In the genomic region with DNA sequence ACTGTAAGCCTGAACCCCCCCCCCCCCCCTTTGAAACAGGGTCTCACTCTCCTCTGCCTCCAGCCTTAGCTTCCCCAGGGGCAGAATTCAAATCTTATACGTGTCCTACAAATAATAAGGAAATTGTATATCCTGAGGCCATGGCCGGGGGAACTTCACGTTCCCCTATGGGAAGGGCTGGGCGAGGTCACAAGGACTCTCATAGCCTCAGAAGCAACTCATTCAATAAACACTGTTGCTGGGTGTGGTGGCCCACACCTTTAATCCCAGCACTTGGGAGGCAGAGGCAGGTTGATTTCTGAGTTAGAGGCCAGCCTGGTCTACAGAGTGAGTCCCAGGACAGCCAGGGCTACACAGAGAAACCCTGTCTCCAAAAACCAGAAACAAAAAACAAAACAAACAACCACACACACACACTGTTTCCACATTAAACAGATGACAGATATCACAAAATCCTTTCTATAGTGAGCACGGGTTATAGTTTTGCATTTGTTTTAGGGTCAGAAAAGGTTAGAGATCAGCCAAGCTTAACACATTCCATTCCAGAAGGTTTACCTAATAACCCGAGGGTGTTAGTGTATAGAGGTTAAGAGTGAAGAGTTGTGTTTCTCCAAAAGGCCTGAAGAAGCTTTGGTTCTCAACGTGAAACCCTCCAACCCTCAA, we compare ENCODE assay signal across 31 mouse cellular contexts. TPM values are rescaled to one million over a fixed set of nuclear protein-coding genes. Genes with fewer than 3 reads are reported as not detected.
DNase-seq lines count a peak whose midpoint lies in the region; ATAC-seq and TF ChIP-seq lines count a peak whose summit lies in the region.
"Had no signal": no experiment of that assay in that cellular context is flagged by ENCODE, and none has a peak within 500 bp of the region (broad histone marks: within the 10 kb centered on the region; RNA-seq: fewer than 3 reads in every experiment).

No protein-coding gene starts in this region.

- no peaks in the 10 kb centered on the region for H3K9me3 ChIP-seq in kidney, embryonic 15.5 days (replicated peaks)
- H3K9me3 ChIP-seq in kidney, embryonic 14.5 days (ENCODE audit: control insufficient read depth, low read length) = no peaks in the 10 kb centered on the region
- H3K9me3 ChIP-seq in midbrain, embryonic 11.5 days (ENCODE audit: control insufficient read depth, low read length) = no peaks in the 10 kb centered on the region
- H3K9me3 ChIP-seq in midbrain, postnatal 0 days (ENCODE audit: low read length) = no peaks in the 10 kb centered on the region
- H3K9me3 ChIP-seq in intestine, embryonic 15.5 days = no peaks in the 10 kb centered on the region
- H3K9me3 ChIP-seq: embryonic facial prominence, embryonic 13.5 days; forebrain, embryonic 12.5 days; heart, embryonic 10.5 days; heart, embryonic 13.5 days had no signal

- ATAC-seq in kidney, embryonic 15.5 days (replicated peaks; ENCODE audit: low FRiP score) = no peak
- no peak for ATAC-seq in kidney, embryonic 14.5 days (ENCODE audit: low FRiP score, low TSS enrichment)
- no peak for ATAC-seq in midbrain, embryonic 11.5 days (ENCODE audit: low FRiP score)
- no peak for ATAC-seq in midbrain, postnatal 0 days (ENCODE audit: low FRiP score)
- ATAC-seq in intestine, embryonic 15.5 days = no peak
- ATAC-seq: activated CD4-positive, CD25-positive, alpha-beta regulatory T cell, adult 4 months; forebrain, embryonic 16.5 days; hindbrain, postnatal 0 days; inflammation-experienced regulatory T-cells, adult 6 months; Patski had no signal

- H3K4me1 ChIP-seq in kidney, embryonic 15.5 days = peaks cover 7% of the 10 kb centered on the region; the same call in 1 of the 2 replicates
- no peaks in the 10 kb centered on the region for H3K4me1 ChIP-seq in kidney, embryonic 14.5 days (ENCODE audit: control insufficient read depth, insufficient read depth, low read length)
- H3K4me1 ChIP-seq in midbrain, embryonic 11.5 days (ENCODE audit: control insufficient read depth, insufficient read depth, low read length) = no peaks in the 10 kb centered on the region
- no peaks in the 10 kb centered on the region for H3K4me1 ChIP-seq in midbrain, postnatal 0 days (ENCODE audit: insufficient read depth, low read length)
- H3K4me1 ChIP-seq in intestine, embryonic 15.5 days (replicated peaks) = no peaks in the 10 kb centered on the region
- H3K4me1 ChIP-seq: embryonic facial prominence, embryonic 13.5 days; forebrain, embryonic 12.5 days; heart, embryonic 13.5 days had no signal

- H3K4me2 ChIP-seq in kidney, embryonic 15.5 days = no peak overlapping the region
- H3K4me2 ChIP-seq in kidney, embryonic 14.5 days (replicated peaks; ENCODE audit: low read depth, low read length) = no peak overlapping the region
- H3K4me2 ChIP-seq in midbrain, embryonic 11.5 days = no peak overlapping the region
- no peak overlapping the region for H3K4me2 ChIP-seq in midbrain, postnatal 0 days (ENCODE audit: low read depth, low read length, poor library complexity, severe bottlenecking)
- no peak overlapping the region for H3K4me2 ChIP-seq in intestine, embryonic 15.5 days (replicated peaks)
- H3K4me2 ChIP-seq: embryonic facial prominence, embryonic 13.5 days; forebrain, embryonic 12.5 days; heart, embryonic 13.5 days; hindbrain, embryonic 14.5 days had no signal

- H3K27ac ChIP-seq in kidney, embryonic 15.5 days = peak overlapping the region; percentile 64; the same call in 1 of the 2 replicates
- H3K27ac ChIP-seq in kidney, embryonic 14.5 days (ENCODE audit: low read depth, low read length) = no peak overlapping the region
- no peak overlapping the region for H3K27ac ChIP-seq in midbrain, embryonic 11.5 days (ENCODE audit: low read depth, low read length)
- H3K27ac ChIP-seq in midbrain, postnatal 0 days (ENCODE audit: low read depth, low read length) = no peak overlapping the region
- H3K27ac ChIP-seq in intestine, embryonic 15.5 days = no peak overlapping the region
- H3K27ac ChIP-seq: embryonic facial prominence, embryonic 13.5 days; forebrain, embryonic 12.5 days; heart, adult 2 months; heart, embryonic 10.5 days; heart, embryonic 13.5 days; hindbrain, embryonic 14.5 days; hindbrain, postnatal 0 days had no signal

- no peak overlapping the region for H3K9ac ChIP-seq in kidney, embryonic 15.5 days
- H3K9ac ChIP-seq in kidney, embryonic 14.5 days (ENCODE audit: low read depth, low read length) = no peak overlapping the region
- no peak overlapping the region for H3K9ac ChIP-seq in midbrain, embryonic 11.5 days (ENCODE audit: low read length)
- no peak overlapping the region for H3K9ac ChIP-seq in midbrain, postnatal 0 days (replicated peaks; ENCODE audit: low read length, poor library complexity, severe bottlenecking)
- no peak overlapping the region for H3K9ac ChIP-seq in intestine, embryonic 15.5 days
- H3K9ac ChIP-seq: embryonic facial prominence, embryonic 13.5 days; forebrain, embryonic 12.5 days; heart, embryonic 13.5 days; hindbrain, embryonic 14.5 days had no signal

- DNase-seq in midbrain, embryonic 11.5 days (ENCODE audit: low spot score, missing footprints) = peak; percentile 82
- DNase-seq in midbrain, postnatal 0 days (ENCODE audit: low spot score) = no peak
- peak; percentile 76 for DNase-seq in R1 (ENCODE audit: low read depth, low spot score)
- no peak for DNase-seq in lung, postnatal 14 days
- DNase-seq in adrenal gland, postnatal 36 days = no peak
- DNase-seq: adrenal gland, adult 8-10 months; adrenal gland, postnatal 25 days; cerebellum, adult 18-20 months; cerebellum, adult 9-10 months; cerebellum, postnatal 25 days; gastrocnemius, postnatal 10 days; gastrocnemius, postnatal 36 days; heart, adult 2 months; heart, postnatal 14 days; heart, postnatal 4 days had no signal

- no peaks in the 10 kb centered on the region for H3K27me3 ChIP-seq in kidney, embryonic 15.5 days
- H3K27me3 ChIP-seq in kidney, embryonic 14.5 days (ENCODE audit: control insufficient read depth, insufficient read depth, low read length) = no peaks in the 10 kb centered on the region
- no peaks in the 10 kb centered on the region for H3K27me3 ChIP-seq in midbrain, embryonic 11.5 days (ENCODE audit: control insufficient read depth, insufficient read depth, low read length)
- H3K27me3 ChIP-seq in midbrain, postnatal 0 days (ENCODE audit: insufficient read depth, low read length) = no peaks in the 10 kb centered on the region
- H3K27me3 ChIP-seq in intestine, embryonic 15.5 days (replicated peaks) = no peaks in the 10 kb centered on the region
- H3K27me3 ChIP-seq: embryonic facial prominence, embryonic 13.5 days; forebrain, embryonic 12.5 days; heart, embryonic 13.5 days; Patski had no signal

- H3K4me3 ChIP-seq in kidney, embryonic 15.5 days (replicated peaks) = no peak overlapping the region
- no peak overlapping the region for H3K4me3 ChIP-seq in kidney, embryonic 14.5 days (ENCODE audit: low read length)
- H3K4me3 ChIP-seq in midbrain, embryonic 11.5 days (ENCODE audit: low read depth, low read length) = no peak overlapping the region
- H3K4me3 ChIP-seq in midbrain, postnatal 0 days (ENCODE audit: low read depth, low read length) = no peak overlapping the region
- no peak overlapping the region for H3K4me3 ChIP-seq in intestine, embryonic 15.5 days (replicated peaks)
- H3K4me3 ChIP-seq: embryonic facial prominence, embryonic 13.5 days; erythroblast, embryonic 14.5 days; forebrain, embryonic 12.5 days; heart, adult 2 months; heart, embryonic 10.5 days; heart, embryonic 13.5 days had no signal

- no peaks in the 10 kb centered on the region for H3K36me3 ChIP-seq in kidney, embryonic 15.5 days
- H3K36me3 ChIP-seq in kidney, embryonic 14.5 days (ENCODE audit: control insufficient read depth, insufficient read depth, low read length) = no peaks in the 10 kb centered on the region
- no peaks in the 10 kb centered on the region for H3K36me3 ChIP-seq in midbrain, embryonic 11.5 days (ENCODE audit: control insufficient read depth, insufficient read depth, low read length)
- no peaks in the 10 kb centered on the region for H3K36me3 ChIP-seq in midbrain, postnatal 0 days (ENCODE audit: insufficient read depth, low read length)
- H3K36me3 ChIP-seq in intestine, embryonic 15.5 days = no peaks in the 10 kb centered on the region
- H3K36me3 ChIP-seq: embryonic facial prominence, embryonic 13.5 days; forebrain, embryonic 12.5 days; G1E; heart, embryonic 10.5 days; heart, embryonic 13.5 days had no signal

- TF ChIP-seq CTCF in midbrain, postnatal 0 days (IDR thresholded peaks at IDR 0.05) = no peak

- WGBS in kidney, embryonic 15.5 days = 60% methylated on average over 7 of the region's 7 CpGs
- 67% methylated on average over 7 of the region's 7 CpGs for WGBS in kidney, embryonic 14.5 days
- WGBS in midbrain, embryonic 11.5 days = 77% methylated on average over 7 of the region's 7 CpGs
- WGBS in midbrain, postnatal 0 days = 66% methylated on average over 7 of the region's 7 CpGs
- WGBS in intestine, embryonic 15.5 days = 67% methylated on average over 7 of the region's 7 CpGs

RNA-seq across cellular contexts. Expression of a gene that starts 29.6 kb away (rescaled TPM):
- 0.62 and 0.68 TPM in 2 replicates for polyA plus RNA-seq in kidney, embryonic 15.5 days (2015; fragmentation: Nextera tagmentation; extraction: Ambion mirVana)
- 0.11 TPM in 1 of 2 replicates, not detected in the other for polyA plus RNA-seq in kidney, embryonic 14.5 days (2014; fragmentation: Nextera tagmentation; extraction: Ambion mirVana)
- 0.16 TPM in 1 of 2 replicates, not detected in the other for polyA plus RNA-seq in midbrain, embryonic 11.5 days (2014; fragmentation: Nextera tagmentation; extraction: Ambion mirVana)
- total RNA-seq in midbrain, postnatal 0 days (2014; rRNA removed) = 1.6 and 2.2 TPM in 2 replicates
- polyA plus RNA-seq in midbrain, postnatal 0 days (2015; fragmentation: Nextera tagmentation; extraction: Ambion mirVana) = 1.4 and 1.5 TPM in 2 replicates
- total RNA-seq in adrenal gland, postnatal 36 days (2021) = under 1 TPM; 0.30 to 0.40 TPM
- 0.70 and 0.97 TPM in 2 replicates for polyA plus RNA-seq in intestine, embryonic 15.5 days (2015; fragmentation: Nextera tagmentation; extraction: Ambion mirVana)
- total RNA-seq: common myeloid progenitor, adult 5-6 weeks; gastrocnemius, postnatal 10 days; gastrocnemius, postnatal 36 days; heart, adult 2 months had no signal
- polyA plus RNA-seq: erythroblast, embryonic 14.5 days; Patski had no signal

RNA-seq across cellular contexts. Expression of a gene that starts 49.1 kb away (rescaled TPM):
- 209 and 228 TPM in 2 replicates for polyA plus RNA-seq in kidney, embryonic 15.5 days (2015; fragmentation: Nextera tagmentation; extraction: Ambion mirVana)
- 181 and 197 TPM in 2 replicates for polyA plus RNA-seq in kidney, embryonic 14.5 days (2014; fragmentation: Nextera tagmentation; extraction: Ambion mirVana)
- 253 and 285 TPM in 2 replicates for polyA plus RNA-seq in midbrain, embryonic 11.5 days (2014; fragmentation: Nextera tagmentation; extraction: Ambion mirVana)
- total RNA-seq in midbrain, postnatal 0 days (2014; rRNA removed) = 72.7 and 155 TPM in 2 replicates
- 104 and 116 TPM in 2 replicates for polyA plus RNA-seq in midbrain, postnatal 0 days (2015; fragmentation: Nextera tagmentation; extraction: Ambion mirVana)
- total RNA-seq in adrenal gland, postnatal 36 days (2021) = 100 to 1,000 TPM; 206 to 232 TPM
- 189 and 225 TPM in 2 replicates for polyA plus RNA-seq in intestine, embryonic 15.5 days (2015; fragmentation: Nextera tagmentation; extraction: Ambion mirVana)

RNA-seq across cellular contexts. Expression of a gene that starts 50.3 kb away (rescaled TPM):
- polyA plus RNA-seq in kidney, embryonic 15.5 days (2015; fragmentation: Nextera tagmentation; extraction: Ambion mirVana) = 10.0 and 12.7 TPM in 2 replicates
- polyA plus RNA-seq in kidney, embryonic 14.5 days (2014; fragmentation: Nextera tagmentation; extraction: Ambion mirVana) = 9.5 and 17.2 TPM in 2 replicates
- polyA plus RNA-seq in midbrain, embryonic 11.5 days (2014; fragmentation: Nextera tagmentation; extraction: Ambion mirVana) = 11.6 and 11.8 TPM in 2 replicates
- total RNA-seq in midbrain, postnatal 0 days (2014; rRNA removed) = 43.5 and 51.4 TPM in 2 replicates
- polyA plus RNA-seq in midbrain, postnatal 0 days (2015; fragmentation: Nextera tagmentation; extraction: Ambion mirVana) = 9.1 and 10.0 TPM in 2 replicates
- total RNA-seq in adrenal gland, postnatal 36 days (2021) = 10 to 100 TPM; 26.2 to 29.8 TPM
- 12.6 and 13.0 TPM in 2 replicates for polyA plus RNA-seq in intestine, embryonic 15.5 days (2015; fragmentation: Nextera tagmentation; extraction: Ambion mirVana)

RNA-seq across cellular contexts. Expression of a gene that starts 50.7 kb away (rescaled TPM):
- polyA plus RNA-seq in kidney, embryonic 15.5 days (2015; fragmentation: Nextera tagmentation; extraction: Ambion mirVana) = 26.8 and 28.4 TPM in 2 replicates
- 28.1 and 29.6 TPM in 2 replicates for polyA plus RNA-seq in kidney, embryonic 14.5 days (2014; fragmentation: Nextera tagmentation; extraction: Ambion mirVana)
- polyA plus RNA-seq in midbrain, embryonic 11.5 days (2014; fragmentation: Nextera tagmentation; extraction: Ambion mirVana) = 38.6 and 40.5 TPM in 2 replicates
- total RNA-seq in midbrain, postnatal 0 days (2014; rRNA removed) = 16.0 and 18.1 TPM in 2 replicates
- 22.5 TPM in 2 replicates for polyA plus RNA-seq in midbrain, postnatal 0 days (2015; fragmentation: Nextera tagmentation; extraction: Ambion mirVana)
- 10 to 100 TPM; 20.6 to 21.7 TPM for total RNA-seq in adrenal gland, postnatal 36 days (2021)
- 29.4 and 29.5 TPM in 2 replicates for polyA plus RNA-seq in intestine, embryonic 15.5 days (2015; fragmentation: Nextera tagmentation; extraction: Ambion mirVana)

Comparison
In these comparisons a context has a peak if more than half of its experiments do, and no peak if none do; other contexts are left out.
1. DNase-seq: peak in midbrain, embryonic 11.5 days (single experiment) and R1 (single experiment); none in midbrain, postnatal 0 days (single experiment), lung, postnatal 14 days (single experiment) and adrenal gland, postnatal 36 days (0 of 2).